Mouse (Mus musculus) embryonic facial prominence, embryonic 12.5 days (tissue): ENCODE results near the gene Fam71e1. TPM values are rescaled to one million over a fixed set of nuclear protein-coding genes. Genes with fewer than 3 reads are reported as not detected.
A peak's percentile ranks its signal among the peaks of the same experiment; 100 is the strongest.

ENCODE experiments used
- ATAC-seq: fragments of 200-750 bp; cut with Nextera tagmentation; 2 replicates; pipeline ENCODE4 v1.8.0; 2017; ENCODE audit not compliant: insufficient number of reproducible peaks, insufficient read depth, low FRiP score, low TSS enrichment
- H3K27ac ChIP-seq: fragments of 300-500 bp; sonication (generic); 2 replicates; pipeline ENCODE4 v1.5.1; 2016; ENCODE audit warnings: mild to moderate bottlenecking
- H3K27me3 ChIP-seq: fragments of 300-500 bp; sonication (generic); 2 replicates; pipeline ENCODE4 v1.6.1; 2016; ENCODE audit warnings: mild to moderate bottlenecking, moderate library complexity
- H3K36me3 ChIP-seq: fragments of 300-500 bp; sonication (generic); 2 replicates; pipeline ENCODE4 v1.6.1; 2016; ENCODE audit warnings: mild to moderate bottlenecking
- H3K4me1 ChIP-seq: fragments of 300-500 bp; sonication (generic); 2 replicates; pipeline ENCODE4 v1.6.1; 2016
- H3K4me2 ChIP-seq: fragments of 300-500 bp; sonication (generic); replicated peaks from 2 replicates; pipeline ENCODE4 v1.6.1; 2016; ENCODE audit warnings: mild to moderate bottlenecking, moderate library complexity
- H3K4me3 ChIP-seq: fragments of 300-500 bp; sonication (generic); 2 replicates; pipeline ENCODE4 v1.5.1; 2016; ENCODE audit warnings: mild to moderate bottlenecking
- H3K9ac ChIP-seq: fragments of 300-500 bp; sonication (generic); 2 replicates; pipeline ENCODE4 v1.6.1; 2016; ENCODE audit warnings: mild to moderate bottlenecking, moderate library complexity
- H3K9me3 ChIP-seq: fragments of 300-500 bp; sonication (generic); 2 replicates; pipeline ENCODE4 v1.6.1; 2016; ENCODE audit warnings: mild to moderate bottlenecking, moderate library complexity
- WGBS: fragments of 180-500 bp; shearing (Covaris S2); methylation state at CpG from one replicate; pipeline ENCODE4 v1.1.7; 2016; 5-methylcytosine and 5-hydroxymethylcytosine counted together
- microRNA-seq: library from miRNA; unstranded; fragments of <30 nt; microRNA quantifications from one replicate; pipeline ENCODE4, GENCODE M21; 2017
- polyA plus RNA-seq: library from polyadenylated mRNA; unstranded; fragments of >200 nt; fragmentation: Nextera tagmentation; extraction: Ambion mirVana; gene quantifications from 2 replicates; pipeline ENCODE4 v1.2.1, GENCODE M21; 2016

The Fam71e1 gene
- polyA plus RNA-seq, 1 experiment from 2014 or later: 22.5 TPM

- H3K9ac ChIP-seq: no peak overlapping the region
- H3K4me3 ChIP-seq: no peak overlapping the region
- H3K9me3 ChIP-seq: no peaks in the 10 kb centered on the region
- H3K27me3 ChIP-seq: no peaks in the 10 kb centered on the region
- no peak overlapping the region for H3K27ac ChIP-seq
- H3K4me2 ChIP-seq: no peak overlapping the region
- no peak for ATAC-seq
- H3K4me1 ChIP-seq: peaks cover 7% of the 10 kb centered on the region
- H3K36me3 ChIP-seq: peaks cover 56% of the 10 kb centered on the region
- 96% methylated on average over 11 of the region's 11 CpGs for WGBS
Measured at GRCm38 (mm10) chr7:44542555-44542954, 46.2 kb downstream of the Fam71e1 start.

GRCm38 (mm10) chr7:44543071-44543470, 46.7 kb downstream of the Fam71e1 start:
- no peak overlapping the region for H3K27ac ChIP-seq
- 83% methylated on average over 12 of the region's 12 CpGs for WGBS
- H3K4me2 ChIP-seq: no peak overlapping the region
- ATAC-seq: no peak
- H3K27me3 ChIP-seq: no peaks in the 10 kb centered on the region
- H3K36me3 ChIP-seq: peaks cover 51% of the 10 kb centered on the region
- no peak overlapping the region for H3K9ac ChIP-seq
- no peak overlapping the region for H3K4me3 ChIP-seq
- peaks cover 11% of the 10 kb centered on the region for H3K4me1 ChIP-seq
- H3K9me3 ChIP-seq: no peaks in the 10 kb centered on the region

DNA sequence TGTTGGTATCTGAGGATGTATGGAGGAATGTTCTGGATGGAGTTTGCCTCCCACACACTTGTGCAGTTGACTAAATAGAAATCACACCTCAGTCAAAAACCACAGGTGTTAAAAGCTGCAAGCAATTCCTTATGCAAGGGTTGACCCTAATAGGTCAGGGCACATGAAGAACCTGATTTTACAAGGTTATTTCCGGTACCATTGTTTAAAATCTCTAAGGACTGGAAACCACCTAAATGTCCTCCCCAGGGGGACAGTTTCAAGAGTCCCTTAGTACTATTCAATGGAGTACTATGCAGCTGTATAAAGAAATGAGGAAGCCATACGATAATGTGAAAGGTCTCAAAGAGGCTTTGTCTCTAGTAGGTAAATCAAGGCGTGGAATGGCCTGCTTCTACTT, 49.9 kb downstream of the Fam71e1 start:
- H3K4me2 ChIP-seq: no peak overlapping the region
- H3K27ac ChIP-seq: no peak overlapping the region
- no peaks in the 10 kb centered on the region for H3K27me3 ChIP-seq
- H3K4me1 ChIP-seq: peaks cover 11% of the 10 kb centered on the region
- 93% methylated on average over 3 of the region's 3 CpGs for WGBS
- H3K4me3 ChIP-seq: no peak overlapping the region
- no peaks in the 10 kb centered on the region for H3K9me3 ChIP-seq
- H3K36me3 ChIP-seq: peaks cover 37% of the 10 kb centered on the region
- no peak overlapping the region for H3K9ac ChIP-seq
- ATAC-seq: no peak

GRCm38 (mm10) chr7:44547041-44547440, 50.7 kb downstream of the Fam71e1 start:
- ATAC-seq: no peak
- H3K4me1 ChIP-seq: peaks cover 11% of the 10 kb centered on the region
- peak overlapping the region; percentile 77 for H3K4me2 ChIP-seq
- 90% methylated on average over 13 of the region's 13 CpGs for WGBS
- peaks cover 37% of the 10 kb centered on the region for H3K36me3 ChIP-seq
- H3K9me3 ChIP-seq: no peaks in the 10 kb centered on the region
- H3K4me3 ChIP-seq: peak overlapping the region; percentile 70; the same call in 1 of the 2 replicates
- no peaks in the 10 kb centered on the region for H3K27me3 ChIP-seq
- no peak overlapping the region for H3K27ac ChIP-seq
- H3K9ac ChIP-seq: peak overlapping the region; percentile 67; the same call in 1 of the 2 replicates

DNA sequence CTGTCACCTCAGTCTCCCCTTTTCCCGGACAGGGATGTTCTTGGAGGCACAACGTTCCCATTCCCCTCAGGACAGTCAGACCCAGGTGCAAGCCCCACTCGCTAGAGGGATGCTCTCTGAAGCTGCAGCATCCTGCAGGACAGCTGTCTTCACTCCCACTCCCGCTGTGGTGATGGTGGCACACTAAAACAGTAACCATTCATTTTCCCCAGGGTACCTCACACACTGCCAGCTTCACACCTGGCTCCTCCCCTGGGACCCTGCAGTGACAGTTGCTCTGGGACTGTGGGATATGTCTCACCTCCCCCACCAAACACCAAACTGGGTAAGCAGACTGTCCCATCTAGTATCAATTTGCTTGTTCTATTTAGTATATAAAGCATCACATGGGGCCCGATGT, 51.3 kb downstream of the Fam71e1 start:
- peak overlapping the region; percentile 77 for H3K4me2 ChIP-seq
- peaks cover 33% of the 10 kb centered on the region for H3K36me3 ChIP-seq
- peak overlapping the region; percentile 67 for H3K9ac ChIP-seq
- no peaks in the 10 kb centered on the region for H3K9me3 ChIP-seq
- ATAC-seq: no peak
- WGBS: 23% methylated on average over 5 of the region's 5 CpGs
- peak overlapping the region; percentile 70 for H3K4me3 ChIP-seq
- H3K27me3 ChIP-seq: no peaks in the 10 kb centered on the region
- H3K4me1 ChIP-seq: peaks cover 15% of the 10 kb centered on the region
- no peak overlapping the region for H3K27ac ChIP-seq

DNA sequence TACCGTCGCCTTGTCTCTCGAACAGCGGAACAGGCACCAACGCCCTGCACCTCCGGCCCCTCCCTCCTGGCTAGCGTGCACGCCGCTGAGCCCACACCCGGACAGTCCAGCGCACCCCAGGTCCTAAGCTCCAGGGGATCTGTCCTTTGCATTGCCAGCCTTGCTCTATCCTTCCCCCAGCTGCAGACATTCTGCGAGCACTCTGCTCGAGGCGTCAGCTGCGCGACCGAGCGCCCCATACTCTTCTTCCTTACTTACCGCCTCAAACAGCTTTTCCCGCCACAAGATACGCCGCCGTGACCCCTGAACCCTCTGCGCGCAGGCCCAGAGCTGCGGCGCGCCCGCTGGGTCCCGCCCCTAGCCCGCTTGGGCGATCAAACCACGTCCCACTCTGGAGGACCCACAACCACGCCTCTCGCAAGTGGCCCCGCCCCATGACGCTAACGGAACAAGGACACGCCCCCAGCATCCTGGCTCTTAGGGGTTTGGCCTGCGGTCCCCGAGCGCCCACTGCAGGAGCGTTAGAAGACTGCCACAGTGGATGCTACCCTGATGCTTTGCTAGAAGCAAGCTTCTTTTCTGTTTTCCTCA, 52.2 kb downstream of the Fam71e1 start, which contains the start of gene Pold1:
Gene Pold1, minus strand, starts transcription at position 353 of the 591 bp plus-strand sequence.
- Histone ChIP-seq H3K9me3 (no peaks in the 10 kb centered on the region), H3K27ac (peak within 1 kb of the TSS; percentile 88), H3K4me2 (peak within 1 kb of the TSS; percentile 77), H3K4me3 (peak within 1 kb of the TSS; percentile 70), H3K9ac (peak within 1 kb of the TSS; percentile 67), H3K27me3 (no peaks in the 10 kb centered on the region), H3K4me1 (peaks cover 20% of the 10 kb centered on the region), H3K36me3 (peaks cover 33% of the 10 kb centered on the region)
- ATAC-seq: peak; percentile 84
- WGBS: under 1% methylated on average over 43 of the region's 43 CpGs

DNA sequence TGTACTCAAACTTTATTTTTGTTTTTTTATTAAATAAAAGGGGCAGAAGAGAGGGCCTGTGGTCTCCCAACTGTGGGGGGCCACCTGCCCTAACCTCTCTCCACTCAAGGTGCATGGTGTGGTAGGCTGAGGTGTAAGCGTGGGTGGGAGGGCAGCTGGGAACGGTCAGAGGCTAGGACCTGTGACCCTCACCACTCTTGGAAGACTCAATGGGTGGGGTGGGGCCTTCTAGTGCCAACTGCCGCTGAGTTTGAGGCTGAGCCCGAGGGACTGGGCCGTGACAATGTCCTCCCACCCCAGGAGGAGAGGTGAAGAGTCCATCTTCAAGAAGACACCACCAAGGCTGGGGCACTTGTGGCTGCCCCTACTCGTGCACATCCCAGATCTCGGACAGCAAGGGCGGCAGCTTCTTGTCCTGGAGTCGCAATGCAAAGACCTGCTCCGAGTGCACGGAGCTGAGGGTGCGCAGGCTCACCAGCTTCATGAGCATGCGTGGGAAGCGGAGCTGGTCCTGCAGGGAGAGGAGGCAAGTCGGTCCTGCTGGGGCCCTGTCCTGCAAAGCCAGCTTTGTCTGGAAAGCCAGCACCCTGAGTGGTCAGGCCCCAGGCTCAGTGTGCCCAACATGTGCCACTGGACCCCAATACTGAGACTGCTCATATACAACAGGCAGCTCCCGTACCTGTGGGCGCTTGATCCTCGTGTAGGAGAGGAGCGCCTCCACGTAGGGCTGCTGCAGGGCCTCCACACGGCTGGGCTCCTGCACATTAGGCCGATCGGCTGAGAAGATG, 53.4 kb downstream of the Fam71e1 start:
- no peak for ATAC-seq
- Histone ChIP-seq H3K27me3 (no peaks in the 10 kb centered on the region), H3K9ac (no peak overlapping the region), H3K36me3 (peaks cover 33% of the 10 kb centered on the region), H3K4me1 (peaks cover 20% of the 10 kb centered on the region), H3K9me3 (no peaks in the 10 kb centered on the region), H3K4me2 (no peak overlapping the region), H3K4me3 (no peak overlapping the region), H3K27ac (no peak overlapping the region)
- 94% methylated on average over 23 of the region's 23 CpGs for WGBS

- ATAC-seq: no peak
- no peak overlapping the region for H3K4me2 ChIP-seq
- H3K9me3 ChIP-seq: no peaks in the 10 kb centered on the region
- no peak overlapping the region for H3K27ac ChIP-seq
- no peak overlapping the region for H3K4me3 ChIP-seq
- peaks cover 20% of the 10 kb centered on the region for H3K4me1 ChIP-seq
- no peaks in the 10 kb centered on the region for H3K27me3 ChIP-seq
- H3K9ac ChIP-seq: no peak overlapping the region
- H3K36me3 ChIP-seq: peaks cover 33% of the 10 kb centered on the region
- WGBS: 93% methylated on average over 12 of the region's 12 CpGs
Measured at GRCm38 (mm10) chr7:44550409-44550678, 54.0 kb downstream of the Fam71e1 start.

Small RNA genes within 50 kb of the gene (microRNA-seq; reads per million reads assigned to microRNA genes)
- gene Mir7052: 0.73 reads per million
- 0.73 reads per million for gene Mir7053

Other genes starting within 250 kb of the Fam71e1 start
- 0.58 and 0.84 TPM in 2 replicates for gene 1700028J19Rik, start 249.9 kb upstream of the Fam71e1 start, polyA plus RNA-seq
- 208 and 212 TPM in 2 replicates for gene 2410002F23Rik, start 249.9 kb upstream of the Fam71e1 start, polyA plus RNA-seq
- gene Acp4, start 239.2 kb upstream of the Fam71e1 start, polyA plus RNA-seq: 0.10 TPM in 1 of 2 replicates, not detected in the other
- not detected in 2 replicates for gene Gm15517, start 235.1 kb upstream of the Fam71e1 start, polyA plus RNA-seq
- gene Clec11a, start 189.7 kb upstream of the Fam71e1 start, polyA plus RNA-seq: 1.9 and 2.3 TPM in 2 replicates
- gene Shank1, start 186.3 kb upstream of the Fam71e1 start, polyA plus RNA-seq: 2.4 and 3.8 TPM in 2 replicates
- 2.9 and 3.3 TPM in 2 replicates for gene Syt3, start 112.5 kb upstream of the Fam71e1 start, polyA plus RNA-seq
- gene 1700008O03Rik, start 110.8 kb upstream of the Fam71e1 start, polyA plus RNA-seq: 0.86 and 1.1 TPM in 2 replicates
- gene Lrrc4b, start 67.6 kb upstream of the Fam71e1 start, polyA plus RNA-seq: 2.3 and 2.6 TPM in 2 replicates
- 0.42 and 0.71 TPM in 2 replicates for gene Aspdh, start 31.2 kb upstream of the Fam71e1 start, polyA plus RNA-seq
- gene Josd2, start 28.6 kb upstream of the Fam71e1 start, polyA plus RNA-seq: 80.4 and 85.6 TPM in 2 replicates
- 121 and 124 TPM in 2 replicates for gene Emc10, start 52 bp upstream of the Fam71e1 start, polyA plus RNA-seq
- 0.06 TPM in 2 replicates for gene Mybpc2, start 28.1 kb downstream of the Fam71e1 start, polyA plus RNA-seq
- gene Spib, start 35.5 kb downstream of the Fam71e1 start, polyA plus RNA-seq: 0.10 TPM in 1 of 2 replicates, not detected in the other
- gene Pold1, start 52.3 kb downstream of the Fam71e1 start, polyA plus RNA-seq: 125 and 130 TPM in 2 replicates
- gene Nr1h2, start 57.4 kb downstream of the Fam71e1 start, polyA plus RNA-seq: 68.1 and 68.6 TPM in 2 replicates
- gene Napsa, start 75.8 kb downstream of the Fam71e1 start, polyA plus RNA-seq: 1.1 and 1.3 TPM in 2 replicates
- gene Kcnc3, start 94.1 kb downstream of the Fam71e1 start, polyA plus RNA-seq: 0.70 and 0.79 TPM in 2 replicates
- 6.5 and 6.8 TPM in 2 replicates for gene Myh14, start 174.3 kb downstream of the Fam71e1 start, polyA plus RNA-seq
- gene Izumo2, start 212.2 kb downstream of the Fam71e1 start, polyA plus RNA-seq: not detected in 2 replicates